Mouse (Mus musculus) lung, embryonic 16.5 days (tissue): ENCODE data around the gene Pisd. TPM values are rescaled to one million over a fixed set of nuclear protein-coding genes. Genes with fewer than 3 reads are reported as not detected.
"Not testable (repeated sequence)": the region's sequence is repeated elsewhere in the genome, so short reads cannot be mapped to it uniquely, and the experiment has no call there.

Experiments
- ATAC-seq: fragments of 200-750 bp; cut with Nextera tagmentation; 2 replicates; pipeline ENCODE4 v1.8.0; 2017; ENCODE audit warnings: low read depth, mild to moderate bottlenecking, moderate library complexity
- H3K27ac ChIP-seq: fragments of 300-500 bp; sonication (generic); 2 replicates; pipeline ENCODE4 v1.5.1; 2014; ENCODE audit warnings: mild to moderate bottlenecking, control low read depth, low read length
- H3K27me3 ChIP-seq: fragments of 300-500 bp; sonication (generic); 2 replicates; pipeline ENCODE4 v1.6.1; 2014; ENCODE audit warnings: low read depth, low read length, mixed read lengths; ENCODE audit not compliant: control insufficient read depth, insufficient read depth
- H3K36me3 ChIP-seq: fragments of 300-500 bp; sonication (generic); 2 replicates; pipeline ENCODE4 v1.6.1; 2014; ENCODE audit warnings: low read length; ENCODE audit not compliant: control insufficient read depth, insufficient read depth
- H3K4me1 ChIP-seq: fragments of 300-500 bp; sonication (generic); replicated peaks from 2 replicates; pipeline ENCODE4 v1.6.1; 2014; ENCODE audit warnings: low read length, mixed read lengths; ENCODE audit not compliant: control insufficient read depth, insufficient read depth
- H3K4me2 ChIP-seq: fragments of 300-500 bp; sonication (generic); 2 replicates; pipeline ENCODE4 v1.6.1; 2014; ENCODE audit warnings: low read depth, low read length, control low read depth
- H3K4me3 ChIP-seq: fragments of 300-500 bp; sonication (generic); 2 replicates; pipeline ENCODE4 v1.5.1; 2014; ENCODE audit warnings: mild to moderate bottlenecking, low read length, control low read depth
- H3K9ac ChIP-seq: fragments of 300-500 bp; sonication (generic); 2 replicates; pipeline ENCODE4 v1.6.1; 2014; ENCODE audit warnings: low read length, control low read depth
- H3K9me3 ChIP-seq: fragments of 300-500 bp; sonication (generic); 2 replicates; pipeline ENCODE4 v1.6.1; 2016; ENCODE audit warnings: low read length; ENCODE audit not compliant: control insufficient read depth
- WGBS: fragments of 180-500 bp; shearing (Covaris S2); extraction: QIAGEN DNeasy Blood & Tissue Kit; methylation state at CpG from one replicate; pipeline ENCODE4 v1.1.7; 2014; 5-methylcytosine and 5-hydroxymethylcytosine counted together
- polyA plus RNA-seq: library from polyadenylated mRNA; unstranded; fragments of >200 nt; fragmentation: Nextera tagmentation; extraction: Ambion mirVana; gene quantifications from 2 replicates; pipeline ENCODE4 v1.2.1, GENCODE M21; 2015

Gene Pisd
- polyA plus RNA-seq, 1 experiment from 2014 or later = 65.1 TPM

- no peak for ATAC-seq
- Histone ChIP-seq H3K4me2 (no peak overlapping the region), H3K4me1 (peaks cover 10% of the 10 kb centered on the region), H3K9me3 (no peaks in the 10 kb centered on the region), H3K27me3 (no peaks in the 10 kb centered on the region), H3K4me3 (no peak overlapping the region), H3K9ac (no peak overlapping the region), H3K27ac (no peak overlapping the region), H3K36me3 (no peaks in the 10 kb centered on the region)
- 93% methylated on average over 5 of the region's 5 CpGs for WGBS
These were observed 3.9 kb downstream of the Pisd start for GRCm38 (mm10) chr5:32781596-32781995.

- no peaks in the 10 kb centered on the region for H3K9me3 ChIP-seq
- no peak overlapping the region for H3K27ac ChIP-seq
- H3K4me3 ChIP-seq = no peak overlapping the region
- no peak for ATAC-seq
- WGBS = 75% methylated on average over 3 of the region's 3 CpGs
- peaks cover 7% of the 10 kb centered on the region; the same call in 1 of the 2 replicates for H3K36me3 ChIP-seq
- H3K4me2 ChIP-seq = no peak overlapping the region
- H3K27me3 ChIP-seq = no peaks in the 10 kb centered on the region
- no peak overlapping the region for H3K9ac ChIP-seq
- H3K4me1 ChIP-seq = no peaks in the 10 kb centered on the region
These were observed 7.3 kb downstream of the Pisd start for GRCm38 (mm10) chr5:32778168-32778567.

GRCm38 (mm10) chr5:32772361-32772760, 13.1 kb downstream of the Pisd start:
- H3K27me3 ChIP-seq = no peaks in the 10 kb centered on the region
- peaks cover 7% of the 10 kb centered on the region for H3K36me3 ChIP-seq
- no peaks in the 10 kb centered on the region for H3K4me1 ChIP-seq
- no peak overlapping the region for H3K27ac ChIP-seq
- no peak for ATAC-seq
- no peak overlapping the region for H3K4me2 ChIP-seq
- H3K9me3 ChIP-seq = no peaks in the 10 kb centered on the region
- H3K9ac ChIP-seq = no peak overlapping the region
- 78% methylated on average over 2 of the region's 2 CpGs for WGBS
- H3K4me3 ChIP-seq = no peak overlapping the region

GRCm38 (mm10) chr5:32767636-32768373, 17.6 kb downstream of the Pisd start:
- no peak overlapping the region for H3K4me2 ChIP-seq
- H3K27me3 ChIP-seq = no peaks in the 10 kb centered on the region
- H3K9ac ChIP-seq = no peak overlapping the region
- no peaks in the 10 kb centered on the region; the same call in none of the 2 replicates for H3K36me3 ChIP-seq
- no peak overlapping the region for H3K4me3 ChIP-seq
- no peaks in the 10 kb centered on the region for H3K4me1 ChIP-seq
- 83% methylated on average over 4 of the region's 4 CpGs for WGBS
- no peak for ATAC-seq
- H3K27ac ChIP-seq = no peak overlapping the region
- H3K9me3 ChIP-seq = no peaks in the 10 kb centered on the region

- Histone ChIP-seq H3K27ac (no peak overlapping the region), H3K36me3 (no peaks in the 10 kb centered on the region; the same call in none of the 2 replicates), H3K9me3 (no peaks in the 10 kb centered on the region), H3K4me1 (no peaks in the 10 kb centered on the region), H3K9ac (no peak overlapping the region), H3K4me2 (no peak overlapping the region), H3K27me3 (no peaks in the 10 kb centered on the region), H3K4me3 (no peak overlapping the region)
- no peak for ATAC-seq
- WGBS = 50% methylated on average over 3 of the region's 3 CpGs
These were observed 18.4 kb downstream of the Pisd start for GRCm38 (mm10) chr5:32767004-32767403.

GRCm38 (mm10) chr5:32761566-32762140, 23.8 kb downstream of the Pisd start:
- no peak overlapping the region for H3K9ac ChIP-seq
- no peaks in the 10 kb centered on the region; the same call in 1 of the 2 replicates for H3K36me3 ChIP-seq
- H3K4me3 ChIP-seq = no peak overlapping the region
- no peaks in the 10 kb centered on the region for H3K4me1 ChIP-seq
- H3K9me3 ChIP-seq = no peaks in the 10 kb centered on the region
- no peak overlapping the region for H3K27ac ChIP-seq
- ATAC-seq = no peak
- no peak overlapping the region for H3K4me2 ChIP-seq
- no peaks in the 10 kb centered on the region for H3K27me3 ChIP-seq
- WGBS = 73% methylated on average over 5 of the region's 5 CpGs

GRCm38 (mm10) chr5:32760787-32761186, 24.7 kb downstream of the Pisd start:
- H3K27ac ChIP-seq = no peak overlapping the region
- no peak overlapping the region for H3K9ac ChIP-seq
- no peak overlapping the region for H3K4me2 ChIP-seq
- H3K9me3 ChIP-seq = no peaks in the 10 kb centered on the region
- no peak for ATAC-seq
- H3K4me1 ChIP-seq = no peaks in the 10 kb centered on the region
- no peak overlapping the region for H3K4me3 ChIP-seq
- no peaks in the 10 kb centered on the region for H3K27me3 ChIP-seq
- WGBS = 55% methylated on average over 3 of the region's 3 CpGs
- no peaks in the 10 kb centered on the region; the same call in 1 of the 2 replicates for H3K36me3 ChIP-seq

GRCm38 (mm10) chr5:32760352-32760751, 25.1 kb downstream of the Pisd start:
- H3K4me2 ChIP-seq, H3K9me3 ChIP-seq, H3K4me1 ChIP-seq, H3K27ac ChIP-seq, H3K4me3 ChIP-seq, H3K36me3 ChIP-seq, H3K27me3 ChIP-seq, H3K9ac ChIP-seq, ATAC-seq: not testable (repeated sequence)
- 95% methylated on average over 15 of the region's 18 CpGs for WGBS

- H3K4me1 ChIP-seq = no peaks in the 10 kb centered on the region
- H3K9me3 ChIP-seq = no peaks in the 10 kb centered on the region
- WGBS = 75% methylated on average over 2 of the region's 2 CpGs
- no peaks in the 10 kb centered on the region; the same call in 1 of the 2 replicates for H3K36me3 ChIP-seq
- no peak overlapping the region for H3K27ac ChIP-seq
- no peak overlapping the region for H3K4me2 ChIP-seq
- no peak overlapping the region for H3K4me3 ChIP-seq
- ATAC-seq = no peak
- H3K9ac ChIP-seq = no peak overlapping the region
- H3K27me3 ChIP-seq = no peaks in the 10 kb centered on the region
These were observed 25.8 kb downstream of the Pisd start for GRCm38 (mm10) chr5:32759662-32760061.
